Mouse (Mus musculus) ovary, adult 18-20 months (tissue): ENCODE data around the gene Zfp3.

Source experiments
- DNase-seq: peaks from one replicate; pipeline ENCODE4 v3.0.0; 2022; ENCODE audit warnings: low spot score, mixed read lengths

The Zfp3 gene

GRCm38 (mm10) chr11:70808101-70808500, 44.1 kb downstream of the Zfp3 start:
- no peak for DNase-seq

- no peak for DNase-seq
Measured at GRCm38 (mm10) chr11:70809011-70809410, 45.0 kb downstream of the Zfp3 start.

- DNase-seq, result no peak
Measured at GRCm38 (mm10) chr11:70811041-70811440, 47.0 kb downstream of the Zfp3 start.

- DNase-seq, result no peak
Measured at GRCm38 (mm10) chr11:70811471-70812240, 47.6 kb downstream of the Zfp3 start.

GRCm38 (mm10) chr11:70812365-70812764, 48.4 kb downstream of the Zfp3 start, which contains the start of gene Scimp:
TSS of gene Scimp (minus strand) at chr11:70812586.
- no peak for DNase-seq

GRCm38 (mm10) chr11:70815071-70815470, 51.1 kb downstream of the Zfp3 start:
- DNase-seq, result no peak

GRCm38 (mm10) chr11:70815498-70816078, 51.6 kb downstream of the Zfp3 start:
- DNase-seq, result no peak

GRCm38 (mm10) chr11:70816770-70817169, 52.8 kb downstream of the Zfp3 start:
- DNase-seq, result no peak

- DNase-seq, result no peak
Measured at GRCm38 (mm10) chr11:70820120-70820519, 56.1 kb downstream of the Zfp3 start.

GRCm38 (mm10) chr11:70821728-70822591, 58.0 kb downstream of the Zfp3 start:
- DNase-seq, result peak; percentile 44
